Mouse (Mus musculus) kidney, embryonic 16.5 days (tissue): ENCODE measurements around the gene B3galt5. TPM values are rescaled to one million over a fixed set of nuclear protein-coding genes. Genes with fewer than 3 reads are reported as not detected.
"Not testable (repeated sequence)": the region's sequence is repeated elsewhere in the genome, so short reads cannot be mapped to it uniquely, and the experiment has no call there.

Experiments used
- ATAC-seq: fragments of 200-750 bp; cut with Nextera tagmentation; 2 replicates; pipeline ENCODE4 v1.8.0; 2017; ENCODE audit warnings: moderate TSS enrichment; ENCODE audit not compliant: low FRiP score, low TSS enrichment
- H3K27ac ChIP-seq: fragments of 300-500 bp; sonication (generic); 2 replicates; pipeline ENCODE4 v1.5.1; 2014; ENCODE audit warnings: low read length
- H3K27me3 ChIP-seq: fragments of 300-500 bp; sonication (generic); 2 replicates; pipeline ENCODE4 v1.6.1; 2014; ENCODE audit warnings: low read length, control low read depth, mixed read lengths; ENCODE audit not compliant: insufficient read depth
- H3K36me3 ChIP-seq: fragments of 300-500 bp; sonication (generic); 2 replicates; pipeline ENCODE4 v1.6.1; 2014; ENCODE audit warnings: low read length, control low read depth, mixed read lengths; ENCODE audit not compliant: insufficient read depth
- H3K4me1 ChIP-seq: fragments of 300-500 bp; sonication (generic); 2 replicates; pipeline ENCODE4 v1.6.1; 2014; ENCODE audit warnings: low read length, control low read depth, mixed read lengths; ENCODE audit not compliant: insufficient read depth
- H3K4me2 ChIP-seq: fragments of 300-500 bp; sonication (generic); replicated peaks from 2 replicates; pipeline ENCODE4 v1.6.1; 2014; ENCODE audit warnings: low read depth, low read length
- H3K4me3 ChIP-seq: fragments of 300-500 bp; sonication (generic); 2 replicates; pipeline ENCODE4 v1.5.1; 2014; ENCODE audit warnings: mild to moderate bottlenecking, low read length
- H3K9ac ChIP-seq: fragments of 300-500 bp; sonication (generic); replicated peaks from 2 replicates; pipeline ENCODE4 v1.6.1; 2014; ENCODE audit warnings: low read length
- H3K9me3 ChIP-seq: fragments of 300-500 bp; sonication (generic); 2 replicates; pipeline ENCODE4 v1.6.1; 2016; ENCODE audit warnings: low read length, control low read depth
- WGBS: fragments of 180-500 bp; shearing (Covaris S2); extraction: QIAGEN DNeasy Blood & Tissue Kit; methylation state at CpG from one replicate; pipeline ENCODE4 v1.1.7; 2014; 5-methylcytosine and 5-hydroxymethylcytosine counted together
- polyA plus RNA-seq: library from polyadenylated mRNA; unstranded; fragments of >200 nt; fragmentation: Nextera tagmentation; extraction: Ambion mirVana; gene quantifications from 2 replicates; pipeline ENCODE4 v1.2.1, GENCODE M21; 2015

B3galt5 gene
- polyA plus RNA-seq, 1 experiment from 2014 or later: 3.8 TPM

DNA sequence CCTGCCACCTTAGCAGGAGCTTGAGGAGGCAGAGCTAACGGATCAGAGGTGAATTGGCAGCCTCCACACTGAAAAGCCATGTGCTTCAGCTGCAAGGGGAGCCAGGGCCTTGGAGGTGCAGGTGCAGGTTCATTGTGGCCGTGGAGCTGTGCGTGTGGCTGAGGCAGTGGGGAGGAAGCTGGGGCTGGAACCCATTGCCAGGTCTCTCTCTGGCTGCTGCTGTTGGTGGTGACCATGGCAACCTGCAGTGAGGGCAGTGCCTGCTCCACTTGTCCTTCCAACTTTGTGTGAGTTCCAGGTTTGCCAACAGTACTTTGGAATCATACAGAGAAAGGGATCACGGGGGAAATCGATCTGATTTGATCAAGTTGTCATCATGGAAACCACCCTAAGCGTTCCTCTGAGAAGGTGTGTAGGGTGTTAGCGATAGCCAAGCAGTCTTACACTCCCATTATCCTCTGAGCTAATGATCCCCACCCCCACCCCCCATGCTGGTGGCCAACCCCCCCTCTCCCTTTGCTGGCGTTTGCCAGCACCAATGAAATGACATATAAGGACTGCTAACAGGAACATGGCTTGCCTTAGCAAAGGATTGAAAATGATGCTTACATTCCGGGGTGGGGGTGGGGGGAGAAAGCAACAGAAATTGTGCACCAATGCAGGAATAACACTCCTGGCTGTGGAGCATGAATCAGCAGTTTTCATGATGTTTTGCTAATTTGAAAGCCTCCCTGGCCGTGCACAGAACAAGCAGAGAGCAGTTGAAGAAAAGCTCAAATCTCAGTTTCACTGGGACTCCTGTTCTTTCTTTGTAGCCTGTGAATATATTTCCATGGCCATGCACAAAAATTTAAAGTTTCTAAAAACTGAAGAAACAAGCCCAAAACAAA lies 90.8 kb downstream of the B3galt5 start:
- ATAC-seq: no peak
- no peak overlapping the region for H3K4me2 ChIP-seq
- H3K4me3 ChIP-seq: no peak overlapping the region
- H3K9me3 ChIP-seq: no peaks in the 10 kb centered on the region
- H3K9ac ChIP-seq: no peak overlapping the region
- H3K4me1 ChIP-seq: peaks cover 14% of the 10 kb centered on the region
- H3K36me3 ChIP-seq: no peaks in the 10 kb centered on the region
- WGBS: 42% methylated on average over 10 of the region's 10 CpGs
- H3K27ac ChIP-seq: no peak overlapping the region
- H3K27me3 ChIP-seq: no peaks in the 10 kb centered on the region

DNA sequence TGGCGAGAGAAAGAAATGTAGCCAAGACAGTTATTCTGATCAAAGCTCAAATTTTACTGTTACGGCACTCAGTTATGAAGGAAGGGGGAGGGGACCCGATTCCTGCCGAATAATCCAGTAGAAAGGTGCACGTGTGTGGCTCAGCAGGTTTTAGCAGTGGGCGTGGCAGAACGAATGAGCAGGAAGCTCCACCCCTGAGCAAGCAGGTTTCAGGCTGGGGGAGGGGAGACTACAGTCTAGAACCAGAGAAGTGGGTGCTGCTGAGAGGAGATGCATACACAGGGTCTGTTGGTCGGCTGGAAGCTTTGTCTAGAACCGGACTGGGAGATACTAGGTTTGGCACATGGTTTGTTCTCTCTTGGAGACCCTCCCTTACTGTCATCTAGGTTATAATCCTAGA lies 91.7 kb downstream of the B3galt5 start:
- H3K9ac ChIP-seq, H3K4me2 ChIP-seq, ATAC-seq, H3K27ac ChIP-seq, H3K27me3 ChIP-seq, H3K36me3 ChIP-seq, H3K9me3 ChIP-seq, H3K4me3 ChIP-seq: not testable (repeated sequence)
- peaks cover 14% of the 10 kb centered on the region for H3K4me1 ChIP-seq
- WGBS: 36% methylated on average over 9 of the region's 9 CpGs

DNA sequence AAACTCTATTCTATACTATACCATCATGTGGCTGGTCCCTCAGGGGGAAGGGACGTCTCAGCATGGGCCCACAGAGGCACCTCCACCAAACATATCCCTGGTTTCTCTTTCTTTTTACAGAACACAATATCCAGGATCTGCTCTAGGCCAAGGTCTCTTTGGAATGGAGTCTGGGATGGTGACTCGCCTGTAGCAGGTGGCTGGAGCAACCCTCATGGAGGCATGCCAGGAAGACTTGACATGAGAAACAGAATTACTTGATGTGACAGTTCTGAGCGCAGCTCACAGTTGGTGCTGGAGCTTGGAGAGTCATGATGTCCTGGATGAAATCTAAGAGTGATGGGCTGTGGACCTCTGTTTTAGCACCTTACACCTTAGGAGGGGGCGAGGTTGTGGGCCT lies 104.0 kb downstream of the B3galt5 start:
- no peak overlapping the region for H3K4me3 ChIP-seq
- H3K36me3 ChIP-seq: no peaks in the 10 kb centered on the region
- no peak overlapping the region for H3K4me2 ChIP-seq
- 87% methylated on average over 4 of the region's 4 CpGs for WGBS
- H3K4me1 ChIP-seq: no peaks in the 10 kb centered on the region
- no peaks in the 10 kb centered on the region for H3K27me3 ChIP-seq
- ATAC-seq: no peak
- no peak overlapping the region for H3K27ac ChIP-seq
- H3K9ac ChIP-seq: no peak overlapping the region
- no peaks in the 10 kb centered on the region for H3K9me3 ChIP-seq

DNA sequence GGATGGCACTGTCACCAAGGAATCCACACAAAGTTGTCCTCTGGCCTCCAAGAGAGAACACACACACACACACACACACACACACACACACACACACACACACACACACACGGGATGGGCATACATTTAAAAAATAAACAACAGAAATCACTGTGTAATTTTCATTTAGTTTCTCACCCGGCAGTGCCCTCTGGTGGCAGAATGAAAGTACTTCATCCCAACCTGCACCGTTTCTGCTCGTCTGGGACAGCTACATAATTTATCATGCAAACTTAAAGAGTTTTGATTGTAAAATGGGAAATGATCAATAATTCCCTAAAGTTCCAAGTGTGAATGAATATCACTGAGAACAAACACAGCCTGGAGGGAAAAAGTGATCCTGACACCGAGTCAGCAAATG lies 105.7 kb downstream of the B3galt5 start:
- Histone ChIP-seq H3K4me2 (no peak overlapping the region), H3K4me1 (no peaks in the 10 kb centered on the region), H3K36me3 (no peaks in the 10 kb centered on the region), H3K27me3 (no peaks in the 10 kb centered on the region), H3K4me3 (no peak overlapping the region), H3K27ac (no peak overlapping the region), H3K9ac (no peak overlapping the region), H3K9me3 (no peaks in the 10 kb centered on the region)
- 7% methylated on average over 5 of the region's 5 CpGs for WGBS
- ATAC-seq: no peak

DNA sequence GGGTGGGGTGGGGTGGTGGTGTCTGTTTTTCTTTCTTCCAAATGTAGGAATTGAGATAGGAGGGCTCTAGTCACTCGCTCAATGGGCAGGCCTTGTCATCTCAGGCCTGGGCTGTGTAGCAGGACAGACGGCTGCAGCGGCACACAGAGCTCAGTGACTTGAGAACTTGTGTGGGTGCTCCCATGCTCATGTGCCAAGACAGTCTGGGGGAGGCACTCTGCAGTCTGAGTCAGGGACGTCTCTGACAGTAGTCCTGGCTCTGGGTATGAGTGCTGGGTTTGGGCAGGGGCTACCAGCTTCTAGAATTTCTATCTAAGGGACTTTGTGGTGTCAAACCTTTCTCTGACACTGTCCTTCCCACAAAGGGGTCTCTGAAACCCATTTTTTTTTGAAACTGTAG lies 106.3 kb downstream of the B3galt5 start:
- Histone ChIP-seq H3K4me2 (no peak overlapping the region), H3K9me3 (no peaks in the 10 kb centered on the region), H3K4me1 (no peaks in the 10 kb centered on the region), H3K27ac (no peak overlapping the region), H3K36me3 (no peaks in the 10 kb centered on the region), H3K27me3 (no peaks in the 10 kb centered on the region), H3K9ac (no peak overlapping the region), H3K4me3 (no peak overlapping the region)
- 71% methylated on average over 4 of the region's 4 CpGs for WGBS
- ATAC-seq: no peak

DNA sequence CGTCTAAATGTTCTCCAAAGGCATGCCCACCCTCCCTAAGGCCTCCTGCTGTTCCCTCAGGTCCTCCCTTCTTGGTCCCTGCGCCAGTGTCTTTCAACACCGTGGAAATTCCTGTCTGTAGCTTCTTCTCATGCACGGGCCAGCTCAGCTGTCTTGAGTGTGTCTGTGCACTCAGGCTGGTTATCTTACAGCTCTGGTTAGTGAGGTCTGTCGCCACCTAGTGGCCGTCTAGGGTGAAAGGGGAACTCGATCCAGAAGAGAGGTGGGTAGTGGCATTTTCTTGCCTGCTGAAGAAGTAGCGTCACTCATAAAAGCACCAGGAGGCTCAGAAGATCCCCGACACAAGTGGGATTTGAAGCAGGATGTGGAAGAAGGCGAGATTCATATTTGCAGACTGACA lies 109.5 kb downstream of the B3galt5 start:
- WGBS: 5% methylated on average over 10 of the region's 10 CpGs
- Histone ChIP-seq H3K36me3 (no peaks in the 10 kb centered on the region), H3K27ac (no peak overlapping the region), H3K4me1 (peaks cover 14% of the 10 kb centered on the region), H3K4me2 (peak overlapping the region; percentile 20), H3K27me3 (no peaks in the 10 kb centered on the region), H3K9me3 (no peaks in the 10 kb centered on the region), H3K9ac (peak overlapping the region; percentile 5; the same call in 1 of the 2 replicates), H3K4me3 (no peak overlapping the region)
- peak; percentile 49; the same call in 1 of the 2 replicates for ATAC-seq

DNA sequence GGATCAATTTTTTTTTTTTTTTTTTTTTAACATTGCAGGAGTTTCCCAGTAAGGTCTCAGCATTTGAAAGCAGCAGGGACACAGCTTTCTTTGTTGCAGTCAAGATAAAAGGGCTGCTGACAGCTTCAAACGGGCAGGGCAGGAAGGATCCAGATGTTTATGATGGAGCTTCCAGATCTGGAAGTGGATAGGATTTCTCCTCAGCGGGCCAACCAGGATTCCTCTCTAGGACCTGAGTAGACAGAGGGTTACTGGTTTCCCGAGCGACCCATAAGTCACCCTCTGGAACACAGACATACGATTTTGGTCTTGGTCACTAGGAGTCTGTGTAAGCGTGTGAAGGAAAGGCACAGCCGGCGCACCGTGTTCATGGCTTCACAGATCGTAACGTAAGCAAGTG lies 112.5 kb downstream of the B3galt5 start:
- no peaks in the 10 kb centered on the region for H3K27me3 ChIP-seq
- peaks cover 14% of the 10 kb centered on the region for H3K4me1 ChIP-seq
- H3K4me2 ChIP-seq: peak overlapping the region; percentile 28
- H3K9ac ChIP-seq: no peak overlapping the region; the same call in 1 of the 2 replicates
- H3K36me3 ChIP-seq: no peaks in the 10 kb centered on the region
- H3K27ac ChIP-seq: peak overlapping the region; percentile 47; the same call in 1 of the 2 replicates
- no peaks in the 10 kb centered on the region for H3K9me3 ChIP-seq
- peak overlapping the region; percentile 14; the same call in 1 of the 2 replicates for H3K4me3 ChIP-seq
- 27% methylated on average over 11 of the region's 11 CpGs for WGBS
- peak; percentile 39; the same call in 1 of the 2 replicates for ATAC-seq

DNA sequence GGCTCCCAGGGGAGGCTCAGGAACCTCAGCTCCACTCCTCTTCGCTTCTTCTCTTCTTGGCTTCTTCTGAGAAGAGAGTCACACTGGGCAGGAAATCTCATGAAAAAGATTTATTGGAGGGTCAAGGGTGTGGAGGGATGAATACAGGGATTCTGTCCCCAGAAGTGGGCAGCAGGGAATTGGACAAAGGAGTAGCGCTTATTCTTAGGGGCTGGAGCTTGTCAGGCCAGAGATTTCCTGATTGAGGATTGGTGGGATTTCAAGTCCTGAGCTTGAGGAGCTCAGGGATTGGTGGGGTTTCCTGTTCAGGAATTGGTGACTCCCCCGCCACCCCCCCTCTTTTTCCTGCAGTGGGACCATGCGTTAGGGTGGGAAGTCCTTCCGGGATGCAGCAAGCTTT lies 113.2 kb downstream of the B3galt5 start:
- WGBS: 32% methylated on average over 5 of the region's 5 CpGs
- Histone ChIP-seq H3K27ac (peak overlapping the region; percentile 47; the same call in 1 of the 2 replicates), H3K9me3 (no peaks in the 10 kb centered on the region), H3K36me3 (no peaks in the 10 kb centered on the region), H3K9ac (no peak overlapping the region), H3K27me3 (no peaks in the 10 kb centered on the region), H3K4me1 (peaks cover 14% of the 10 kb centered on the region), H3K4me2 (peak overlapping the region; percentile 28), H3K4me3 (peak overlapping the region; percentile 14; the same call in 1 of the 2 replicates)
- peak; percentile 44; the same call in 1 of the 2 replicates for ATAC-seq

DNA sequence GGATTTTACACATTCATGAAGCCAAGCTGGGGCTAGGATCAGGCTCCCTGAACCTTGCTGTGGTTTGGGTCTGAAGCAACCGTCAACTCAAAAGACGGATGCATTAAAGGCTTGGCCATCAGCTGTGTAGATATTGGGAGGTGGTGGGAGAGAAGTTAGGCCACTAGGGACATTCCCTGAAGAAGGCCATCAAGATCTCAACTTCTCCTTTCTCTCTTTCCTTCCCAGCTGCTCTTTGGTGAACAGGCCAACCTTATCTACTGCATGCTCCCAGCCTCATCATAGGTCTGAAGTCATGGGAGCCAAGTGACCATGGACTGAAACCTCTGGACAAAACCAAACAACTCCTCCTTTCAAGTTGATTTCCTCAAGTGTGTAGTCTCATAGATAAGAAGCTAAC lies 115.9 kb downstream of the B3galt5 start:
- H3K36me3 ChIP-seq: no peaks in the 10 kb centered on the region
- no peaks in the 10 kb centered on the region for H3K9me3 ChIP-seq
- H3K9ac ChIP-seq: no peak overlapping the region
- H3K4me3 ChIP-seq: no peak overlapping the region
- peaks cover 14% of the 10 kb centered on the region for H3K4me1 ChIP-seq
- no peaks in the 10 kb centered on the region for H3K27me3 ChIP-seq
- 96% methylated on average over 2 of the region's 2 CpGs for WGBS
- H3K27ac ChIP-seq: no peak overlapping the region
- no peak for ATAC-seq
- H3K4me2 ChIP-seq: no peak overlapping the region

DNA sequence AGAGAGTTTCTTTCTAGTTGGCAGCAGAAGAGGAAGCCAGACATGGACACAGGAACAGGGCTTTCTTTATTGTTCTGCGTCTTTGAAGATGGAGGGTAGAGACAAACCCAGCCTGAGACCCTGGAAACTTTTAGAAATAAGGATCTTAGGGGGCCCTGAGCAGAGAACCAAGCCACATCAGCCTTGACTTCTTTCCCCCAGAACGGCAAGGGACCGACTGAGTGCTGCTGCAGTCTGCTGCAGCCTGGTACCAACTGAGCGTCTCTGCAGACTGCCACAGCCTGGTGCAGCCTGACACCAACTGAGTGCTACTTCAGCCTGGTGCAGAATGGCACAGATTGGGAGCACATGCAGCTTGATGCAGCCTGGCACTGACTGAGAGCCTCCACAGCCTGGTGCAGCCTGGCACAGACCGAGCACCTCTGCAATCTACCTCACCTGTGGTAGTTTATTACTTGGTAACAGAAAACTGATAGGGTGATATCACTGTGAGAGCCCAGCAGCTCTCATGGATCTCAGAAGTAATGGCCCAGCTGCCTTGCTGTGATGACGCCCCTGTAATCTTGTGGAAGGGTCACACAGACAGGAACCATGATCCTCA lies 117.8 kb downstream of the B3galt5 start:
- no peaks in the 10 kb centered on the region for H3K9me3 ChIP-seq
- H3K4me3 ChIP-seq: no peak overlapping the region
- no peaks in the 10 kb centered on the region for H3K36me3 ChIP-seq
- no peaks in the 10 kb centered on the region for H3K27me3 ChIP-seq
- H3K27ac ChIP-seq: no peak overlapping the region
- H3K4me2 ChIP-seq: no peak overlapping the region
- peaks cover 5% of the 10 kb centered on the region for H3K4me1 ChIP-seq
- no peak overlapping the region for H3K9ac ChIP-seq
- 70% methylated on average over 6 of the region's 6 CpGs for WGBS
- ATAC-seq: peak; percentile 22; the same call in 1 of the 2 replicates
